Mouse (Mus musculus) kidney, adult 2 months (tissue): Measurements from ENCODE around the gene Zfhx2.

Experiments
- CTCF ChIP-seq: fragments of 200-500 bp; conservative IDR thresholded peaks from 2 replicates; pipeline ENCODE4 v1.5.1; 2011; ENCODE audit warnings: low read depth, mild to moderate bottlenecking, control low read depth, low read length, moderate library complexity, mixed read lengths; ENCODE audit not compliant: insufficient read depth, insufficient read length
- POLR2A ChIP-seq: fragments of 200-500 bp; IDR thresholded peaks from one replicate; pipeline ENCODE4 v1.6.1; 2011; ENCODE audit warnings: low read depth, low read length, control low read depth

GRCm38 (mm10) chr14:55020394-55020793 lies 71.7 kb downstream of the Zfhx2 start:
- TF ChIP-seq POLR2A (no peak), CTCF (no peak)
